Mouse (Mus musculus): Measurements from ENCODE around the gene Tmem179b.

DNA sequence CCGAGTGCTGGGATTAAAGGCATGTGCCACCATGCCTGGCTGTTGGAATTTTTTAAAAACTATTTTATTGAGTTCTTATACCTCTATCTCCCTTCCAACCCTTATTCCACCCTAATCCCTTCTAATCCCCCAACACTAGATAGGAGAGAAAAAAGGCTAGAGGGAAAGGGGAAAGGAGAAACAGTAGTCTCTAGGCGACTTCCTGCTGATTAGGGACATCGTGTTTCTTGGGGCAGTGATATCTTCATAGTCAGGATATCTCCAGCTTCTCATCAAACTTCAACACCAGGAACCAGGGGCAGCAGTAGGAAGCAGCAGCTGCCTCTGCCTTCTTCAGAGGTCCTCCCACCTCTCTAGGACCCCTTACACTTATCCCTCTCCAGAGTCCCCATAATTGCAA, 39.9 kb downstream of the Tmem179b start:
- TF ChIP-seq CTCF (IDR thresholded peaks at IDR 0.05; ENCODE audit: low read depth, low read length) (no peak), EP300 (IDR thresholded peaks at IDR 0.05; ENCODE audit: insufficient read depth, low read depth, low read length) (no peak), POLR2A (IDR thresholded peaks at IDR 0.05; ENCODE audit: insufficient read depth, low read length) (no peak)

Data from ES-Bruce4 (cell line).